Mouse (Mus musculus): Measurements from ENCODE around the gene Heca.

DNA sequence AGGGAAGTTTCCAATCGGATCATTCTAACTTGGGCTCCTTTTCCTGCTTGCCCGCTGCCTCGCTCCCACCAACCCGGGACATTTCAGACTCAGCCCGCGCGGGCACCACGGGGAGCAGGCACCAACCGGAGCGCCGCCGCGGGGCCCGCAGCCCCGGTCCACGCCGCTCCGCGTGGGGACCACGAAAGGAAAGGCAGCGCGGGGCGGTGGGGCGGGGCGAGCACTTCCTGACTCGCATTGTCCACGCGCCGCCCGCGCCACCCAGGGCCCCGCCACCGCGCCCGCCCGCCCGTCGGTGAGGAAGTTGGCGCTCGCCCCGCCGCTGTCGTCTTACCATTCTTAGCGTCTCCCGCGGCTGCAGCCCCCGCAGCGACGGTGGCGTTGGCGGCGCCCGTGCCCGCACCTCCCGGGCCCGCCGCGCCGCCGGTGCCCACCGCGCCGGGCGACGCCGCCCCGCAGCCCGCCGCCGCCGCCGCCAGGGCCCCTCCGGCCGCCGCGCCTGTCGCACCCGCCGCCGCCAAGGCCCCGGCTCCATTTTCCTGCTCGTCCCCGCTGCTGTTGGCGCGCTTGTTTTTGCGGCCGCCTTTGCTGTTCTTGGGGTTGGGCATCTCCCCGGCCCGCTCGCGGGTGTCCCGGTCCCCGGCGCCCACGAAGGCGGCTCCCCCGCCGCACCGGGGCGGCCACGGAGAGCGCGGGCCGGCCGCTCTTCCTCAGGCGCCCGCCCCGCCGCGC is 526 bp downstream of the Heca start:
- TF ChIP-seq CTCF (IDR thresholded peaks at IDR 0.05; ENCODE audit: control insufficient read depth, insufficient read depth, insufficient read length) = no peak
- no peak for TF ChIP-seq MYOD1 (IDR thresholded peaks at IDR 0.05; ENCODE audit: control insufficient read depth, insufficient read length, low read depth)

Measured in C2C12 (cell line).